In the genomic region with DNA sequence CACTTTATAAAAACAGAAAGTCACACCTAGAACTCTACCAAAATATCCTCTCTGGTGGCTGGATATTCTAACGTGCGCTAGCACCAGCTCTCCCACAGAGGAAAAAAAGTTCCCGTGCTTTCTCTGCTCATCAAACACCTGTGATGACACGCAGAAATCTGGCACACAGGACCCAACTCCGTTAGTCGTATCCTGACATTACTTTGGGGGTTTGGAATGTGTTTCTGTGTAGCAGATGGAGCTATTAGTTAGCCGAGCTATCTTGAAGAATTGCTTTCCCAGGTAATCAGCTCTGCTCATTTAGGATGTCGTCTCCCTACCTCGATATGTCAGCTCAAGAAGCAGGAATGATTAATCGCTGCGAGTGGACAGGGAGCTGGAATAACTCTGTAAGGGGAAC, we compare ENCODE assay signal across 17 mouse cellular contexts.
A peak's percentile ranks its signal among the peaks of the same experiment; 100 is the strongest.
DNase-seq lines count a peak whose midpoint lies in the region; TF ChIP-seq lines count a peak whose summit lies in the region.
"Had no signal": no experiment of that assay in that cellular context is flagged by ENCODE, and none has a peak within 500 bp of the region (broad histone marks: within the 10 kb centered on the region; RNA-seq: fewer than 3 reads in every experiment).

No protein-coding gene starts in this region.

- TF ChIP-seq CTCF in layer of hippocampus, adult 2 months (conservative IDR thresholded peaks at IDR 0.05) = no peak

- H3K4me3 ChIP-seq in layer of hippocampus, adult 2 months = no peak overlapping the region
- H3K4me3 ChIP-seq: embryonic facial prominence, embryonic 13.5 days; embryonic facial prominence, embryonic 15.5 days; erythroblast, embryonic 14.5 days; forebrain, embryonic 10.5 days; forebrain, embryonic 12.5 days had no signal

- peak overlapping the region; percentile 52; the same call in 1 of the 2 replicates for H3K27ac ChIP-seq in layer of hippocampus, adult 2 months
- H3K27ac ChIP-seq: embryonic facial prominence, embryonic 13.5 days; embryonic facial prominence, embryonic 15.5 days; forebrain, embryonic 10.5 days; forebrain, embryonic 12.5 days had no signal

- intact Hi-C loops in heart, postnatal 14 days (cut with DNase I) = no loop called here

- peak; percentile 37 for DNase-seq in cerebellum, adult 9-10 months
- no peak for DNase-seq in cerebellum, postnatal 4 days (ENCODE audit: low spot score in 2 of 2)
- peak; percentile 45 for DNase-seq in heart, adult 11 months
- DNase-seq in heart, postnatal 14 days = no peak
- DNase-seq in layer of hippocampus, adult 2 months (ENCODE audit: low spot score in 2 of 2) = no peak
- no peak for DNase-seq in layer of hippocampus, postnatal 10 days (ENCODE audit: low spot score in 2 of 2)
- DNase-seq: adrenal gland, adult 8-10 months; adrenal gland, postnatal 14 days; adrenal gland, postnatal 36 days; B cell, adult 2 months; cerebellum, adult 11 months; embryo, embryonic 11 days had no signal

Comparison
In these comparisons a context has a peak if more than half of its experiments do, and no peak if none do; other contexts are left out.
1. DNase-seq: peak in cerebellum, adult 9-10 months (single experiment) and heart, adult 11 months (single experiment); none in cerebellum, postnatal 4 days (0 of 2), heart, postnatal 14 days (0 of 2), layer of hippocampus, adult 2 months (0 of 2) and layer of hippocampus, postnatal 10 days (0 of 2).